Mouse (Mus musculus) midbrain, embryonic 12.5 days (tissue): ENCODE data around the gene Olfr739. TPM values are rescaled to one million over a fixed set of nuclear protein-coding genes. Genes with fewer than 3 reads are reported as not detected.

Source experiments
- ATAC-seq: fragments of 200-750 bp; cut with Nextera tagmentation; 2 replicates; pipeline ENCODE4 v1.8.0; 2017; ENCODE audit warnings: low read depth, moderate TSS enrichment, moderate library complexity; ENCODE audit not compliant: low FRiP score
- H3K27ac ChIP-seq: fragments of 300-500 bp; sonication (generic); replicated peaks from 2 replicates; pipeline ENCODE4 v1.5.1; 2016; ENCODE audit warnings: mild to moderate bottlenecking
- H3K27me3 ChIP-seq: fragments of 300-500 bp; sonication (generic); 2 replicates; pipeline ENCODE4 v1.6.1; 2016; ENCODE audit warnings: mild to moderate bottlenecking
- H3K36me3 ChIP-seq: fragments of 300-500 bp; sonication (generic); 2 replicates; pipeline ENCODE4 v1.6.1; 2016
- H3K4me1 ChIP-seq: fragments of 300-500 bp; sonication (generic); 2 replicates; pipeline ENCODE4 v1.6.1; 2016
- H3K4me2 ChIP-seq: fragments of 300-500 bp; sonication (generic); replicated peaks from 2 replicates; pipeline ENCODE4 v1.6.1; 2016; ENCODE audit warnings: mild to moderate bottlenecking, moderate library complexity
- H3K4me3 ChIP-seq: fragments of 300-500 bp; sonication (generic); 2 replicates; pipeline ENCODE4 v1.5.1; 2016; ENCODE audit warnings: mild to moderate bottlenecking
- H3K9ac ChIP-seq: fragments of 300-500 bp; sonication (generic); replicated peaks from 2 replicates; pipeline ENCODE4 v1.6.1; 2016; ENCODE audit warnings: mild to moderate bottlenecking, moderate library complexity
- H3K9me3 ChIP-seq: fragments of 300-500 bp; sonication (generic); 2 replicates; pipeline ENCODE4 v1.6.1; 2016; ENCODE audit warnings: mild to moderate bottlenecking
- WGBS: fragments of 180-500 bp; shearing (Covaris S2); methylation state at CpG from one replicate; pipeline ENCODE4 v1.1.7; 2016; 5-methylcytosine and 5-hydroxymethylcytosine counted together
- polyA plus RNA-seq: library from polyadenylated mRNA; unstranded; fragments of >200 nt; fragmentation: Nextera tagmentation; extraction: Ambion mirVana; gene quantifications from 2 replicates; pipeline ENCODE4 v1.2.1, GENCODE M21; 2016

The Olfr739 gene
- not detected in 2 replicates for polyA plus RNA-seq

- WGBS = 73% methylated on average over 2 of the region's 2 CpGs
- Histone ChIP-seq H3K4me1 (no peaks in the 10 kb centered on the region), H3K9me3 (no peaks in the 10 kb centered on the region), H3K27me3 (no peaks in the 10 kb centered on the region), H3K4me3 (no peak within 1 kb of the TSS), H3K36me3 (no peaks in the 10 kb centered on the region), H3K4me2 (no peak within 1 kb of the TSS), H3K9ac (no peak within 1 kb of the TSS), H3K27ac (no peak within 1 kb of the TSS)
- no peak for ATAC-seq
These were observed at the start of gene Olfr739 for GRCm38 (mm10) chr14:50418326-50418725. TSS of gene Olfr739 (plus strand) at chr14:50418626.

- Histone ChIP-seq H3K36me3 (no peaks in the 10 kb centered on the region), H3K4me3 (no peak within 1 kb of the TSS), H3K27ac (no peak within 1 kb of the TSS), H3K4me2 (no peak within 1 kb of the TSS), H3K9ac (no peak within 1 kb of the TSS), H3K9me3 (no peaks in the 10 kb centered on the region), H3K4me1 (no peaks in the 10 kb centered on the region), H3K27me3 (no peaks in the 10 kb centered on the region)
- ATAC-seq = no peak
- 90% methylated on average over 2 of the region's 2 CpGs for WGBS
These were observed 37.6 kb upstream of the Olfr739 start, which contains the start of gene Olfr736 for GRCm38 (mm10) chr14:50380863-50381262. TSS of gene Olfr736 (plus strand) at chr14:50381163.

- Histone ChIP-seq H3K4me1 (no peaks in the 10 kb centered on the region), H3K36me3 (no peaks in the 10 kb centered on the region), H3K27me3 (no peaks in the 10 kb centered on the region), H3K4me3 (no peak within 1 kb of the TSS), H3K27ac (no peak within 1 kb of the TSS), H3K9me3 (no peaks in the 10 kb centered on the region), H3K4me2 (no peak within 1 kb of the TSS), H3K9ac (no peak within 1 kb of the TSS)
- 79% methylated on average over 1 of the region's 1 CpGs for WGBS
- ATAC-seq = no peak
These were observed 11.2 kb upstream of the Olfr739 start, which contains the start of gene Olfr738 for GRCm38 (mm10) chr14:50407268-50407667. TSS of gene Olfr738 (plus strand) at chr14:50407568.

GRCm38 (mm10) chr14:50445245-50445644 is 26.8 kb downstream of the Olfr739 start, which contains the start of gene Olfr740:
TSS of gene Olfr740 (plus strand) at chr14:50445545.
- no peak for ATAC-seq
- Histone ChIP-seq H3K27me3 (no peaks in the 10 kb centered on the region), H3K4me2 (no peak within 1 kb of the TSS), H3K4me3 (no peak within 1 kb of the TSS), H3K9ac (no peak within 1 kb of the TSS), H3K9me3 (no peaks in the 10 kb centered on the region), H3K4me1 (no peaks in the 10 kb centered on the region), H3K27ac (no peak within 1 kb of the TSS), H3K36me3 (no peaks in the 10 kb centered on the region)
- 86% methylated on average over 3 of the region's 3 CpGs for WGBS

- Histone ChIP-seq H3K4me3 (no peak within 1 kb of the TSS), H3K9me3 (no peaks in the 10 kb centered on the region), H3K4me1 (no peaks in the 10 kb centered on the region), H3K27ac (no peak within 1 kb of the TSS), H3K36me3 (no peaks in the 10 kb centered on the region), H3K27me3 (no peaks in the 10 kb centered on the region), H3K9ac (no peak within 1 kb of the TSS), H3K4me2 (no peak within 1 kb of the TSS)
- WGBS = 77% methylated on average over 2 of the region's 2 CpGs
- no peak for ATAC-seq
These were observed 54.0 kb downstream of the Olfr739 start, which contains the start of gene Olfr741 for GRCm38 (mm10) chr14:50472438-50472837. TSS of gene Olfr741 (plus strand) at chr14:50472738.

Other genes with a start within 250 kb of the Olfr739 start
- not detected in 2 replicates for gene Olfr730, start 230.4 kb upstream of the Olfr739 start, polyA plus RNA-seq
- not detected in 2 replicates for gene Olfr731, start 176.8 kb upstream of the Olfr739 start, polyA plus RNA-seq
- gene Olfr732, start 134.4 kb upstream of the Olfr739 start, polyA plus RNA-seq = not detected in 2 replicates
- not detected in 2 replicates for gene Olfr733, start 117.1 kb upstream of the Olfr739 start, polyA plus RNA-seq
- not detected in 2 replicates for gene Olfr734, start 91.9 kb upstream of the Olfr739 start, polyA plus RNA-seq
- not detected in 2 replicates for gene Olfr735, start 69.8 kb upstream of the Olfr739 start, polyA plus RNA-seq
- not detected in 2 replicates for gene Tlr11, start 60.7 kb upstream of the Olfr739 start, polyA plus RNA-seq
- gene Olfr736, start 37.5 kb upstream of the Olfr739 start, polyA plus RNA-seq = not detected in 2 replicates
- gene Olfr738, start 11.1 kb upstream of the Olfr739 start, polyA plus RNA-seq = not detected in 2 replicates
- not detected in 2 replicates for gene Olfr740, start 26.9 kb downstream of the Olfr739 start, polyA plus RNA-seq
- gene Olfr741, start 54.1 kb downstream of the Olfr739 start, polyA plus RNA-seq = not detected in 2 replicates
- not detected in 2 replicates for gene Olfr742, start 85.0 kb downstream of the Olfr739 start, polyA plus RNA-seq
- gene Olfr743, start 103.2 kb downstream of the Olfr739 start, polyA plus RNA-seq = not detected in 2 replicates
- not detected in 2 replicates for gene Olfr744, start 196.3 kb downstream of the Olfr739 start, polyA plus RNA-seq
- gene Olfr745, start 220.8 kb downstream of the Olfr739 start, polyA plus RNA-seq = not detected in 2 replicates
- not detected in 2 replicates for gene Olfr746, start 228.5 kb downstream of the Olfr739 start, polyA plus RNA-seq